8 mouse cellular contexts compared by ENCODE assay signal in genomic region chr5:28466760-28467306, GRCm38 (mm10). TPM values are rescaled to one million over a fixed set of nuclear protein-coding genes. Genes with fewer than 3 reads are reported as not detected.
DNase-seq lines count a peak whose midpoint lies in the region; ATAC-seq lines count a peak whose summit lies in the region.

TSS of gene Shh (minus strand) at chr5:28467256.

- peaks cover 36% of the 10 kb centered on the region for H3K4me1 ChIP-seq in forebrain, embryonic 13.5 days
- peaks cover 36% of the 10 kb centered on the region for H3K4me1 ChIP-seq in limb, embryonic 12.5 days (replicated peaks)

- H3K4me3 ChIP-seq in forebrain, embryonic 13.5 days, result peak within 1 kb of the TSS; percentile 48
- peak within 1 kb of the TSS; percentile 36 for H3K4me3 ChIP-seq in limb, embryonic 12.5 days (replicated peaks)

- DNase-seq in kidney, postnatal 4 days, result peak; percentile 9 to 16
- DNase-seq in kidney, adult 11 months, result no peak
- no peak for DNase-seq in adrenal gland, adult 8-10 months
- DNase-seq in right cerebral cortex, postnatal 4 days, result peak; percentile 51
- DNase-seq in cerebellum, adult 8-10 months, result no peak

- WGBS in forebrain, embryonic 13.5 days, result under 1% methylated on average over 31 of the region's 31 CpGs
- 1% methylated on average over 31 of the region's 31 CpGs for WGBS in limb, embryonic 12.5 days

- H3K4me2 ChIP-seq in forebrain, embryonic 13.5 days, result peak within 1 kb of the TSS; percentile 74
- peak within 1 kb of the TSS; percentile 58 for H3K4me2 ChIP-seq in limb, embryonic 12.5 days

- no peaks in the 10 kb centered on the region for H3K9me3 ChIP-seq in forebrain, embryonic 13.5 days (replicated peaks)
- H3K9me3 ChIP-seq in limb, embryonic 12.5 days, result no peaks in the 10 kb centered on the region

- H3K9ac ChIP-seq in forebrain, embryonic 13.5 days, result peak within 1 kb of the TSS; percentile 59
- H3K9ac ChIP-seq in limb, embryonic 12.5 days (replicated peaks), result 0 out of 2 replicates have a peak within 1 kb of the TSS, but pooled peaks have one; percentile 23

- peak within 1 kb of the TSS; percentile 48 for H3K27ac ChIP-seq in forebrain, embryonic 13.5 days
- no peak within 1 kb of the TSS for H3K27ac ChIP-seq in limb, embryonic 12.5 days

- H3K36me3 ChIP-seq in forebrain, embryonic 13.5 days (ENCODE audit: poor library complexity, severe bottlenecking), result no peaks in the 10 kb centered on the region
- no peaks in the 10 kb centered on the region for H3K36me3 ChIP-seq in limb, embryonic 12.5 days

- H3K27me3 ChIP-seq in forebrain, embryonic 13.5 days, result peaks cover 89% of the 10 kb centered on the region
- peaks cover 100% of the 10 kb centered on the region for H3K27me3 ChIP-seq in limb, embryonic 12.5 days

- ATAC-seq in forebrain, embryonic 13.5 days, result peak; percentile 75
- ATAC-seq in limb, embryonic 12.5 days (ENCODE audit: insufficient number of reproducible peaks, insufficient read depth, low FRiP score, low TSS enrichment, low read depth), result no peak
- no peak for ATAC-seq in megakaryocyte progenitor cell, adult 5-6 weeks (replicated peaks; ENCODE audit: poor library complexity)

RNA-seq across cellular contexts. Expression of gene Shh, which starts in this region (rescaled TPM):
- 10 to 100 TPM; 15.7 to 31.6 (median 22.3) TPM for total RNA-seq in adrenal gland, adult 8-10 months (2022)
- 0.94 and 1.2 TPM in 2 replicates for polyA plus RNA-seq in forebrain, embryonic 13.5 days (2015; fragmentation: Nextera tagmentation; extraction: Ambion mirVana)
- polyA plus RNA-seq in limb, embryonic 12.5 days (2016; fragmentation: Nextera tagmentation; extraction: Ambion mirVana), result 0.08 and 0.09 TPM in 2 replicates
- not detected in 2 replicates for total RNA-seq in megakaryocyte progenitor cell, adult 5-6 weeks (2015)
- not detected in 2 replicates for total RNA-seq in megakaryocyte progenitor cell, adult 5-6 weeks (2017)

Comparison
In these comparisons a context has a peak if more than half of its experiments do, and no peak if none do; other contexts are left out.
1. RNA of gene Shh (total RNA-seq): 15.7 to 31.6 TPM in adrenal gland, adult 8-10 months; not detected in megakaryocyte progenitor cell, adult 5-6 weeks; every median in the first group is over 10 times any median in the second.
2. DNase-seq: peak in kidney, postnatal 4 days (2 of 2) and right cerebral cortex, postnatal 4 days (single experiment); none in kidney, adult 11 months (single experiment), adrenal gland, adult 8-10 months (single experiment) and cerebellum, adult 8-10 months (single experiment).